Mouse (Mus musculus) hindbrain, embryonic 15.5 days (tissue): ENCODE measurements around the gene Hivep1. TPM values are rescaled to one million over a fixed set of nuclear protein-coding genes. Genes with fewer than 3 reads are reported as not detected.

Experiments
- polyA plus RNA-seq: library from polyadenylated mRNA; unstranded; fragments of >200 nt; fragmentation: Nextera tagmentation; extraction: Ambion mirVana; gene quantifications from 2 replicates; pipeline ENCODE4 v1.2.1, GENCODE M21; 2015

Hivep1 gene
- polyA plus RNA-seq, 1 experiment from 2014 or later = 16.6 TPM

Other genes with a start within 250 kb of the Hivep1 start
- 0.21 and 0.43 TPM in 2 replicates for gene Adtrp, start 204.3 kb upstream of the Hivep1 start, polyA plus RNA-seq
- gene Edn1, start 249.5 kb downstream of the Hivep1 start, polyA plus RNA-seq = 1.9 and 2.5 TPM in 2 replicates